Mouse (Mus musculus) hindbrain, embryonic 11.5 days (tissue): ENCODE measurements around the gene F2rl1. TPM values are rescaled to one million over a fixed set of nuclear protein-coding genes. Genes with fewer than 3 reads are reported as not detected.

Experiments used
- ATAC-seq: fragments of 200-750 bp; cut with Nextera tagmentation; 2 replicates; pipeline ENCODE4 v1.8.0; 2017; ENCODE audit warnings: mild to moderate bottlenecking, moderate TSS enrichment, moderate library complexity; ENCODE audit not compliant: low FRiP score
- DNase-seq: peaks from one replicate; pipeline ENCODE4 v3.0.0-alpha.2; 2015; ENCODE audit warnings: low spot score
- H3K27ac ChIP-seq: fragments of 300-500 bp; sonication (generic); 2 replicates; pipeline ENCODE4 v1.5.1; 2014; ENCODE audit warnings: mild to moderate bottlenecking, low read depth, low read length
- H3K27me3 ChIP-seq: fragments of 300-500 bp; sonication (generic); 2 replicates; pipeline ENCODE4 v1.6.1; 2014; ENCODE audit warnings: mild to moderate bottlenecking, low read length, moderate library complexity, mixed read lengths; ENCODE audit not compliant: control insufficient read depth, insufficient read depth
- H3K36me3 ChIP-seq: fragments of 300-500 bp; sonication (generic); 2 replicates; pipeline ENCODE4 v1.6.1; 2014; ENCODE audit warnings: mild to moderate bottlenecking, low read length, moderate library complexity, mixed read lengths; ENCODE audit not compliant: control insufficient read depth, insufficient read depth
- H3K4me1 ChIP-seq: fragments of 300-500 bp; sonication (generic); replicated peaks from 2 replicates; pipeline ENCODE4 v1.6.1; 2014; ENCODE audit warnings: low read length, mixed read lengths; ENCODE audit not compliant: control insufficient read depth, insufficient read depth
- H3K4me2 ChIP-seq: fragments of 300-500 bp; sonication (generic); replicated peaks from 2 replicates; pipeline ENCODE4 v1.6.1; 2014; ENCODE audit warnings: mild to moderate bottlenecking, low read depth, low read length
- H3K4me3 ChIP-seq: fragments of 300-500 bp; sonication (generic); 2 replicates; pipeline ENCODE4 v1.5.1; 2014; ENCODE audit warnings: low read depth, low read length
- H3K9ac ChIP-seq: fragments of 300-500 bp; sonication (generic); 2 replicates; pipeline ENCODE4 v1.6.1; 2014; ENCODE audit warnings: low read depth, low read length
- H3K9me3 ChIP-seq: fragments of 300-500 bp; sonication (generic); 2 replicates; pipeline ENCODE4 v1.6.1; 2016; ENCODE audit warnings: low read length; ENCODE audit not compliant: control insufficient read depth
- WGBS: fragments of 180-500 bp; shearing (Covaris S2); extraction: QIAGEN DNeasy Blood & Tissue Kit; methylation state at CpG from one replicate; pipeline ENCODE4 v1.1.7; 2014; 5-methylcytosine and 5-hydroxymethylcytosine counted together
- polyA plus RNA-seq: library from polyadenylated mRNA; unstranded; fragments of >200 nt; fragmentation: Nextera tagmentation; extraction: Ambion mirVana; gene quantifications from 2 replicates; pipeline ENCODE4 v1.2.1, GENCODE M21; 2014

The F2rl1 gene
- polyA plus RNA-seq, 1 experiment from 2014 or later, result 0.17 TPM

GRCm38 (mm10) chr13:95494812-95495211 is 30.2 kb downstream of the F2rl1 start:
- ATAC-seq (no peak), DNase-seq (no peak)
- no peaks in the 10 kb centered on the region for H3K4me1 ChIP-seq
- H3K27ac ChIP-seq, result no peak overlapping the region
- no peak overlapping the region for H3K4me3 ChIP-seq
- no peaks in the 10 kb centered on the region for H3K27me3 ChIP-seq
- H3K36me3 ChIP-seq, result no peaks in the 10 kb centered on the region
- 77% methylated on average over 8 of the region's 8 CpGs for WGBS
- no peak overlapping the region for H3K4me2 ChIP-seq
- no peaks in the 10 kb centered on the region for H3K9me3 ChIP-seq
- no peak overlapping the region for H3K9ac ChIP-seq

- H3K36me3 ChIP-seq, result no peaks in the 10 kb centered on the region
- ATAC-seq, result no peak
- no peaks in the 10 kb centered on the region for H3K27me3 ChIP-seq
- no peak overlapping the region for H3K4me2 ChIP-seq
- H3K4me3 ChIP-seq, result no peak overlapping the region
- no peak for DNase-seq
- H3K9me3 ChIP-seq, result no peaks in the 10 kb centered on the region
- no peak overlapping the region for H3K9ac ChIP-seq
- no peak overlapping the region for H3K27ac ChIP-seq
- 82% methylated on average over 5 of the region's 5 CpGs for WGBS
- no peaks in the 10 kb centered on the region for H3K4me1 ChIP-seq
Observed at GRCm38 (mm10) chr13:95493296-95493695, 31.7 kb downstream of the F2rl1 start.

- no peak for ATAC-seq
- 62% methylated on average over 11 of the region's 11 CpGs for WGBS
- Histone ChIP-seq H3K27ac (no peak overlapping the region), H3K36me3 (no peaks in the 10 kb centered on the region), H3K4me1 (no peaks in the 10 kb centered on the region), H3K9ac (no peak overlapping the region), H3K27me3 (no peaks in the 10 kb centered on the region), H3K9me3 (no peaks in the 10 kb centered on the region), H3K4me3 (no peak overlapping the region), H3K4me2 (no peak overlapping the region)
- no peak for DNase-seq
Observed at GRCm38 (mm10) chr13:95491327-95491726, 33.7 kb downstream of the F2rl1 start.

- 74% methylated on average over 5 of the region's 5 CpGs for WGBS
- DNase-seq, result no peak
- no peaks in the 10 kb centered on the region for H3K27me3 ChIP-seq
- no peak overlapping the region for H3K4me2 ChIP-seq
- H3K36me3 ChIP-seq, result no peaks in the 10 kb centered on the region
- no peak for ATAC-seq
- H3K27ac ChIP-seq, result no peak overlapping the region
- H3K9ac ChIP-seq, result no peak overlapping the region
- H3K4me1 ChIP-seq, result no peaks in the 10 kb centered on the region
- no peak overlapping the region for H3K4me3 ChIP-seq
- H3K9me3 ChIP-seq, result no peaks in the 10 kb centered on the region
Observed at GRCm38 (mm10) chr13:95484664-95485063, 40.4 kb downstream of the F2rl1 start.

- no peak overlapping the region for H3K4me2 ChIP-seq
- DNase-seq (peak; percentile 94), ATAC-seq (no peak)
- H3K4me3 ChIP-seq, result no peak overlapping the region
- WGBS, result 22% methylated on average over 4 of the region's 4 CpGs
- H3K27me3 ChIP-seq, result no peaks in the 10 kb centered on the region
- H3K36me3 ChIP-seq, result no peaks in the 10 kb centered on the region
- no peak overlapping the region for H3K9ac ChIP-seq
- H3K4me1 ChIP-seq, result no peaks in the 10 kb centered on the region
- no peak overlapping the region for H3K27ac ChIP-seq
- no peaks in the 10 kb centered on the region for H3K9me3 ChIP-seq
Observed at GRCm38 (mm10) chr13:95481428-95481827, 43.6 kb downstream of the F2rl1 start.

- no peak for ATAC-seq
- Histone ChIP-seq H3K9me3 (no peaks in the 10 kb centered on the region), H3K4me2 (no peak within 1 kb of the TSS), H3K27ac (no peak within 1 kb of the TSS), H3K9ac (no peak within 1 kb of the TSS), H3K4me1 (no peaks in the 10 kb centered on the region), H3K4me3 (no peak within 1 kb of the TSS), H3K27me3 (no peaks in the 10 kb centered on the region), H3K36me3 (no peaks in the 10 kb centered on the region)
- no peak for DNase-seq
- WGBS, result 89% methylated on average over 21 of the region's 21 CpGs
Observed at GRCm38 (mm10) chr13:95478671-95479413, 46.2 kb downstream of the F2rl1 start, which contains the start of gene S100z. Gene S100z (minus strand): TSS chr13:95478721.

- DNase-seq (no peak), ATAC-seq (no peak)
- WGBS, result 86% methylated on average over 6 of the region's 6 CpGs
- no peaks in the 10 kb centered on the region for H3K27me3 ChIP-seq
- no peaks in the 10 kb centered on the region for H3K4me1 ChIP-seq
- no peak overlapping the region for H3K4me3 ChIP-seq
- no peaks in the 10 kb centered on the region for H3K36me3 ChIP-seq
- H3K9ac ChIP-seq, result no peak overlapping the region
- no peak overlapping the region for H3K27ac ChIP-seq
- H3K4me2 ChIP-seq, result no peak overlapping the region
- no peaks in the 10 kb centered on the region for H3K9me3 ChIP-seq
Observed at GRCm38 (mm10) chr13:95477173-95477572, 47.9 kb downstream of the F2rl1 start.

GRCm38 (mm10) chr13:95475124-95475523 is 49.9 kb downstream of the F2rl1 start:
- Histone ChIP-seq H3K4me1 (no peaks in the 10 kb centered on the region), H3K4me3 (no peak overlapping the region), H3K27me3 (no peaks in the 10 kb centered on the region), H3K27ac (no peak overlapping the region), H3K36me3 (no peaks in the 10 kb centered on the region), H3K9ac (no peak overlapping the region), H3K9me3 (no peaks in the 10 kb centered on the region), H3K4me2 (no peak overlapping the region)
- 83% methylated on average over 7 of the region's 7 CpGs for WGBS
- no peak for DNase-seq
- ATAC-seq, result no peak

GRCm38 (mm10) chr13:95474294-95474693 is 50.7 kb downstream of the F2rl1 start:
- no peak overlapping the region for H3K4me2 ChIP-seq
- no peaks in the 10 kb centered on the region for H3K27me3 ChIP-seq
- H3K36me3 ChIP-seq, result no peaks in the 10 kb centered on the region
- no peak overlapping the region for H3K27ac ChIP-seq
- H3K9ac ChIP-seq, result no peak overlapping the region
- no peak overlapping the region for H3K4me3 ChIP-seq
- no peaks in the 10 kb centered on the region for H3K4me1 ChIP-seq
- ATAC-seq (no peak), DNase-seq (no peak)
- no peaks in the 10 kb centered on the region for H3K9me3 ChIP-seq
- WGBS, result 84% methylated on average over 3 of the region's 3 CpGs
